Mouse (Mus musculus) CH12.LX (cell line): Measurements from ENCODE around the gene 4930503B20Rik.

ENCODE experiments used
- CTCF ChIP-seq, 2 experiments: IDR thresholded peaks in 1 of 2; conservative IDR thresholded peaks in 1 of 2; 2 replicates each; pipeline ENCODE4 v1.5.1; 2011 to 2012; ENCODE audit warnings: low read depth in 2 of 2, low read length in 2 of 2, improper control_type of control experiment in 1 of 2, inconsistent platforms in 1 of 2, mild to moderate bottlenecking in 1 of 2, moderate library complexity in 1 of 2
- EP300 ChIP-seq: IDR thresholded peaks from 2 replicates; pipeline ENCODE4 v1.6.1; 2011; ENCODE audit warnings: low read length, improper control_type of control experiment
- ETS1 ChIP-seq: conservative IDR thresholded peaks from 2 replicates; pipeline ENCODE4 v1.6.1; 2012; ENCODE audit warnings: low read depth, mild to moderate bottlenecking, inconsistent platforms, low read length, improper control_type of control experiment, moderate library complexity
- HCFC1 ChIP-seq: IDR thresholded peaks from 2 replicates; pipeline ENCODE4 v1.6.1; 2012; ENCODE audit warnings: low read depth, mild to moderate bottlenecking, inconsistent platforms, low read length, improper control_type of control experiment
- MAFK ChIP-seq: IDR thresholded peaks from 2 replicates; pipeline ENCODE4 v1.6.1; 2011; ENCODE audit warnings: low read length, improper control_type of control experiment; ENCODE audit not compliant: insufficient replicate concordance
- POLR2A ChIP-seq: IDR thresholded peaks from 2 replicates; pipeline ENCODE4 v1.6.1; 2011; ENCODE audit warnings: low read depth, mild to moderate bottlenecking, improper control_type of control experiment, low read length
- USF1 ChIP-seq: IDR thresholded peaks from 2 replicates; pipeline ENCODE4 v1.6.1; 2014; ENCODE audit warnings: low read depth, mild to moderate bottlenecking, inconsistent platforms, low read length, improper control_type of control experiment

DNA sequence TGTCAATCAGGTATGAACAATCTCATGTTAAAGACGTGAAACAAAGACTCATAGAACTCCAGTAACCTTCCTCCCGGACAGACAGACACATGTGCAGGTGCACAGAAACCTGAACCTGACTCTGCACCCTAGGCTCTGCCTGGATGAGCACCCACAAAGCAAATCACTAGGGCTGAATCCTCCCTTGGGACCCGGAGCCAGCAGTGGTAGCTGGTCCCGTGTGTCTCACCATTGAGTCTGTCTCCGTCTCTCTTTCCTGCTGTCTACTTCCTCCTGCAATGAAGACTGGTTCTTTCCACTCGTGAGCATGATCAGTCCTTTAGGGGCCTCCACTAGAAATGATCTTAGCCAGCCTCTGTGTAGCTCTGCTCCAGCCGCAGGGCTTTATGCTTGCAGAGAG, 10.8 kb upstream of the 4930503B20Rik start:
- TF ChIP-seq MAFK (no peak), CTCF (conservative IDR thresholded peaks at IDR 0.05 in 1 of 2, IDR thresholded peaks at IDR 0.05 in 1 of 2; ENCODE audit: low read depth in 2 of 2, low read length in 2 of 2) (no peak), ETS1 (no peak), USF1 (no peak), POLR2A (no peak), HCFC1 (no peak), EP300 (no peak)
